In the genomic region with DNA sequence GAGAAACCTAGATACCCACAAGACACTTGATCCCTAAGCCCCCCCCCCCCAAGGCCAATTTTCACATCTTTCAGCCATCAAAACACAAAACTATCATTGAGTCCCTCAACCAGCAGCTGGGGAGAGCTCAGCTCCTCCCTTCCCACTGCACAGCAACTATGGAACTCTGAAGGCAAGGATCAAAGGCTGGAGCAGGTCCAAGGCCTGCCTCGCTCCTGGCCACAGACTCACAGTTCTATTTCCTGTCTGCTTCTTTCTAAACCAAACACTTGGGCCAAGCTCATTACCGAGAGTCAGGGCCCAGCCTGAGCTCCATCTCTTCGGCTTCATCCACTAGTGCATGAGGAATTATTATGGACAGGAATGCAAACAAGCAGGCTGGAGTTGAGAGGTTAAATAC, we compare ENCODE assay signal across 7 mouse cellular contexts. TPM values are rescaled to one million over a fixed set of nuclear protein-coding genes. Genes with fewer than 3 reads are reported as not detected.
DNase-seq lines count a peak whose midpoint lies in the region; ATAC-seq and TF ChIP-seq lines count a peak whose summit lies in the region.

No protein-coding gene starts in this region.

- no peaks in the 10 kb centered on the region for H3K9me3 ChIP-seq in embryonic facial prominence, embryonic 13.5 days
- no peaks in the 10 kb centered on the region for H3K9me3 ChIP-seq in limb, embryonic 14.5 days (ENCODE audit: control insufficient read depth, low read length)

- no peak for TF ChIP-seq POLR2A in limb, embryonic 14.5 days (IDR thresholded peaks at IDR 0.05; ENCODE audit: borderline replicate concordance, extremely low read depth, insufficient read depth, insufficient read length)

- H3K4me3 ChIP-seq in embryonic facial prominence, embryonic 13.5 days, result no peak overlapping the region
- no peak overlapping the region for H3K4me3 ChIP-seq in limb, embryonic 14.5 days (replicated peaks; ENCODE audit: low read length)

- 12% methylated on average over 3 of the region's 3 CpGs for WGBS in embryonic facial prominence, embryonic 13.5 days
- 10% methylated on average over 3 of the region's 3 CpGs for WGBS in limb, embryonic 14.5 days

- H3K4me1 ChIP-seq in embryonic facial prominence, embryonic 13.5 days, result peaks cover 34% of the 10 kb centered on the region
- H3K4me1 ChIP-seq in limb, embryonic 14.5 days (ENCODE audit: control insufficient read depth, insufficient read depth, low read length), result peaks cover 33% of the 10 kb centered on the region

- H3K27ac ChIP-seq in embryonic facial prominence, embryonic 13.5 days, result peak overlapping the region; percentile 80
- peak overlapping the region; percentile 52 for H3K27ac ChIP-seq in limb, embryonic 14.5 days (replicated peaks; ENCODE audit: low read depth, low read length)

- no peaks in the 10 kb centered on the region for H3K36me3 ChIP-seq in embryonic facial prominence, embryonic 13.5 days
- no peaks in the 10 kb centered on the region for H3K36me3 ChIP-seq in limb, embryonic 14.5 days (ENCODE audit: control insufficient read depth, insufficient read depth, low read length)

- ATAC-seq in embryonic facial prominence, embryonic 13.5 days (ENCODE audit: insufficient number of reproducible peaks, insufficient read depth, low FRiP score, low TSS enrichment, low read depth), result 0 out of 2 replicates have a peak, but pooled peaks have one; percentile 45
- ATAC-seq in limb, embryonic 14.5 days (ENCODE audit: low FRiP score, low read depth), result peak; percentile 64
- no peak for ATAC-seq in activated CD4-positive, CD25-positive, alpha-beta regulatory T cell, adult 4 months

- no peaks in the 10 kb centered on the region for H3K27me3 ChIP-seq in embryonic facial prominence, embryonic 13.5 days
- H3K27me3 ChIP-seq in limb, embryonic 14.5 days (ENCODE audit: control insufficient read depth, insufficient read depth, low read length), result no peaks in the 10 kb centered on the region

- DNase-seq in adrenal gland, postnatal 36 days, result peak; percentile 85 to 89
- DNase-seq in heart, adult 9 months (ENCODE audit: low spot score in 2 of 2), result peak; percentile 74 to 76
- peak; percentile 79 for DNase-seq in kidney, adult 9 months
- peak; percentile 97 for DNase-seq in limb, embryonic 14.5 days (ENCODE audit: low spot score)
- DNase-seq in ovary, adult 18-20 months (ENCODE audit: low spot score), result peak; percentile 80

- peak overlapping the region; percentile 44; the same call in 1 of the 2 replicates for H3K9ac ChIP-seq in embryonic facial prominence, embryonic 13.5 days
- H3K9ac ChIP-seq in limb, embryonic 14.5 days (ENCODE audit: low read depth, low read length, severe bottlenecking), result no peak overlapping the region

- no peak overlapping the region for H3K4me2 ChIP-seq in embryonic facial prominence, embryonic 13.5 days
- H3K4me2 ChIP-seq in limb, embryonic 14.5 days (replicated peaks; ENCODE audit: low read depth, low read length, severe bottlenecking), result no peak overlapping the region

RNA-seq across cellular contexts. Expression of gene Kazn, which starts 58.9 kb away (rescaled TPM):
- 10 to 100 TPM; 21.7 to 25.1 TPM for total RNA-seq in adrenal gland, postnatal 36 days (2021)
- 13.2 and 13.4 TPM in 2 replicates for polyA plus RNA-seq in embryonic facial prominence, embryonic 13.5 days (2015; fragmentation: Nextera tagmentation; extraction: Ambion mirVana)
- polyA plus RNA-seq in limb, embryonic 14.5 days (2012; rRNA removed), result 31.3 and 43.4 TPM in 2 replicates
- 12.7 and 14.0 TPM in 2 replicates for polyA plus RNA-seq in limb, embryonic 14.5 days (2014; fragmentation: Nextera tagmentation; extraction: Ambion mirVana)
- polyA plus RNA-seq in activated CD4-positive, CD25-positive, alpha-beta regulatory T cell, adult 4 months (2017; shearing (Covaris generic)), result not detected

Comparison
In these comparisons a context has a peak if more than half of its experiments do, and no peak if none do; other contexts are left out.
1. RNA of gene Kazn, which starts 58.9 kb away (polyA plus RNA-seq): 12.7 to 43.4 TPM in limb, embryonic 14.5 days and 13.2 to 13.4 TPM in embryonic facial prominence, embryonic 13.5 days; not detected in activated CD4-positive, CD25-positive, alpha-beta regulatory T cell, adult 4 months; every median in the first group is over 10 times any median in the second.
2. Peak in every context shown above with its lines, with median percentiles within 50 percentile points of each other: DNase-seq.